ENCODE assay signal across 22 mouse cellular contexts in the genomic region with DNA sequence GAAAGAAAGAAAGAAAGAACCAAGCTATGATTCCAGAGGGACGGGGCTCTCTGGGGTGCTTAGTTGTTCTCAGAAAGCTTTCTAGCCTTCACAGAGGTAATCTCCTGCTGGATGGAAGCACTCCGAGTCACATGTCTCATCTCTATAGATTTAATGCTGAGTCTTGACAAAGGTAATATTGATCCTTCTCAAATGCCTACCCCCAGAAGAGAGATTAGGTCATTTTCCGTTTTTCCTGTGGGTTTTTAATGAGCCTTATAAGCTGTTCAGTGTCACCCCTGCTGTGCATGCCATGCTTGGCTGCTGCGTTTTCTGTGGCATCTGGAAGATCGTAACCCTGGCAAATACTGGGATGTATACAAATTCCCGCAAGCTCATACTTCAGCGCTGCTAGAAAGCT.
DNase-seq lines count a peak whose midpoint lies in the region; ATAC-seq and TF ChIP-seq lines count a peak whose summit lies in the region.
"Had no signal": no experiment of that assay in that cellular context is flagged by ENCODE, and none has a peak within 500 bp of the region (broad histone marks: within the 10 kb centered on the region; RNA-seq: fewer than 3 reads in every experiment).

No protein-coding gene starts in this region.

- no peaks in the 10 kb centered on the region for H3K27me3 ChIP-seq in hindbrain, embryonic 11.5 days (ENCODE audit: control insufficient read depth, insufficient read depth, low read length)
- no peaks in the 10 kb centered on the region for H3K27me3 ChIP-seq in hindbrain, embryonic 10.5 days (ENCODE audit: insufficient read depth, poor library complexity, severe bottlenecking)
- H3K27me3 ChIP-seq in forebrain, embryonic 12.5 days = no peaks in the 10 kb centered on the region
- no peaks in the 10 kb centered on the region for H3K27me3 ChIP-seq in midbrain, postnatal 0 days (ENCODE audit: insufficient read depth, low read length)
- H3K27me3 ChIP-seq: megakaryocyte, embryonic 14.5 days; neural tube, embryonic 12.5 days; Patski had no signal

- DNase-seq in hindbrain, embryonic 11.5 days (ENCODE audit: low spot score) = peak; percentile 4
- no peak for DNase-seq in hindbrain, embryonic 10.5 days (ENCODE audit: low spot score)
- DNase-seq in forelimb bud, embryonic 11.5 days (ENCODE audit: low read depth, low spot score) = peak; percentile 20
- no peak for DNase-seq in midbrain, postnatal 0 days (ENCODE audit: low spot score)
- no peak for DNase-seq in spleen, postnatal 10 days (ENCODE audit: low spot score in 2 of 2)
- no peak for DNase-seq in adrenal gland, postnatal 14 days
- DNase-seq: B cell, adult 2 months; cerebellum, adult 11 months; cerebellum, postnatal 36 days; gastrocnemius, postnatal 25 days; heart, postnatal 14 days; kidney, adult 18-20 months; kidney, postnatal 14 days; layer of hippocampus, adult 9-11 months; thymus, postnatal 4 days had no signal

- no peak for TF ChIP-seq CTCF in midbrain, postnatal 0 days (IDR thresholded peaks at IDR 0.05)

- WGBS in hindbrain, embryonic 11.5 days = 68% methylated on average over 7 of the region's 7 CpGs
- 67% methylated on average over 7 of the region's 7 CpGs for WGBS in hindbrain, embryonic 10.5 days
- WGBS in forebrain, embryonic 12.5 days = 28% methylated on average over 7 of the region's 7 CpGs
- WGBS in midbrain, postnatal 0 days = 29% methylated on average over 7 of the region's 7 CpGs

- no peak overlapping the region for H3K4me3 ChIP-seq in hindbrain, embryonic 11.5 days (ENCODE audit: low read depth, low read length)
- no peak overlapping the region for H3K4me3 ChIP-seq in hindbrain, embryonic 10.5 days
- no peak overlapping the region for H3K4me3 ChIP-seq in forebrain, embryonic 12.5 days (replicated peaks)
- no peak overlapping the region; the same call in 1 of the 2 replicates for H3K4me3 ChIP-seq in midbrain, postnatal 0 days (ENCODE audit: low read depth, low read length)
- H3K4me3 ChIP-seq: heart, embryonic 10.5 days; megakaryocyte, embryonic 14.5 days; neural tube, embryonic 12.5 days had no signal

- no peak overlapping the region for H3K9ac ChIP-seq in hindbrain, embryonic 11.5 days (ENCODE audit: low read depth, low read length)
- no peak overlapping the region for H3K9ac ChIP-seq in forebrain, embryonic 12.5 days
- no peak overlapping the region for H3K9ac ChIP-seq in midbrain, postnatal 0 days (replicated peaks; ENCODE audit: low read length, poor library complexity, severe bottlenecking)
- H3K9ac ChIP-seq: neural tube, embryonic 12.5 days had no signal

- H3K27ac ChIP-seq in hindbrain, embryonic 11.5 days (ENCODE audit: low read depth, low read length) = no peak overlapping the region
- H3K27ac ChIP-seq in hindbrain, embryonic 10.5 days = no peak overlapping the region
- H3K27ac ChIP-seq in forebrain, embryonic 12.5 days = no peak overlapping the region
- no peak overlapping the region for H3K27ac ChIP-seq in midbrain, postnatal 0 days (ENCODE audit: low read depth, low read length)
- H3K27ac ChIP-seq: heart, embryonic 10.5 days; neural tube, embryonic 12.5 days; stomach, postnatal 0 days had no signal

- no peaks in the 10 kb centered on the region for H3K9me3 ChIP-seq in hindbrain, embryonic 11.5 days (ENCODE audit: control insufficient read depth, low read length)
- H3K9me3 ChIP-seq in hindbrain, embryonic 10.5 days = no peaks in the 10 kb centered on the region
- no peaks in the 10 kb centered on the region for H3K9me3 ChIP-seq in forebrain, embryonic 12.5 days
- no peaks in the 10 kb centered on the region for H3K9me3 ChIP-seq in midbrain, postnatal 0 days (ENCODE audit: low read length)
- H3K9me3 ChIP-seq: heart, embryonic 10.5 days; neural tube, embryonic 12.5 days had no signal

- no peak overlapping the region for H3K4me2 ChIP-seq in hindbrain, embryonic 11.5 days (replicated peaks; ENCODE audit: low read depth, low read length)
- H3K4me2 ChIP-seq in forebrain, embryonic 12.5 days = no peak overlapping the region
- H3K4me2 ChIP-seq in midbrain, postnatal 0 days (ENCODE audit: low read depth, low read length, poor library complexity, severe bottlenecking) = peak overlapping the region; percentile 25
- H3K4me2 ChIP-seq: liver, embryonic 11.5 days; neural tube, embryonic 12.5 days had no signal

- peak; percentile 38; the same call in 1 of the 2 replicates for ATAC-seq in hindbrain, embryonic 11.5 days (ENCODE audit: low FRiP score)
- ATAC-seq in forebrain, embryonic 12.5 days (ENCODE audit: low FRiP score) = peak; percentile 51; the same call in 1 of the 2 replicates
- no peak for ATAC-seq in midbrain, postnatal 0 days (ENCODE audit: low FRiP score)
- ATAC-seq: Patski had no signal

- no peaks in the 10 kb centered on the region for H3K36me3 ChIP-seq in hindbrain, embryonic 11.5 days (ENCODE audit: control insufficient read depth, insufficient read depth, low read length)
- H3K36me3 ChIP-seq in hindbrain, embryonic 10.5 days = no peaks in the 10 kb centered on the region
- H3K36me3 ChIP-seq in forebrain, embryonic 12.5 days (replicated peaks) = no peaks in the 10 kb centered on the region
- H3K36me3 ChIP-seq in midbrain, postnatal 0 days (ENCODE audit: insufficient read depth, low read length) = no peaks in the 10 kb centered on the region
- H3K36me3 ChIP-seq: heart, embryonic 10.5 days; neural tube, embryonic 12.5 days had no signal

- no peaks in the 10 kb centered on the region for H3K4me1 ChIP-seq in hindbrain, embryonic 11.5 days (replicated peaks; ENCODE audit: control insufficient read depth, insufficient read depth, low read length)
- 0 out of 2 replicates have a peak, but pooled peaks cover 4% of the 10 kb centered on the region for H3K4me1 ChIP-seq in hindbrain, embryonic 10.5 days (replicated peaks)
- H3K4me1 ChIP-seq in forebrain, embryonic 12.5 days = 0 out of 2 replicates have a peak, but pooled peaks cover 2% of the 10 kb centered on the region
- H3K4me1 ChIP-seq in midbrain, postnatal 0 days (ENCODE audit: insufficient read depth, low read length) = no peaks in the 10 kb centered on the region
- H3K4me1 ChIP-seq: heart, embryonic 10.5 days; megakaryocyte, embryonic 14.5 days; neural tube, embryonic 12.5 days had no signal

Comparison
In these comparisons a context has a peak if more than half of its experiments do, and no peak if none do; other contexts are left out.
1. DNase-seq: peak in hindbrain, embryonic 11.5 days (single experiment) and forelimb bud, embryonic 11.5 days (single experiment); none in hindbrain, embryonic 10.5 days (single experiment), midbrain, postnatal 0 days (single experiment), spleen, postnatal 10 days (0 of 2) and adrenal gland, postnatal 14 days (single experiment).